Mouse (Mus musculus): Measurements from ENCODE around the gene Maml3.

Gene Maml3

DNA sequence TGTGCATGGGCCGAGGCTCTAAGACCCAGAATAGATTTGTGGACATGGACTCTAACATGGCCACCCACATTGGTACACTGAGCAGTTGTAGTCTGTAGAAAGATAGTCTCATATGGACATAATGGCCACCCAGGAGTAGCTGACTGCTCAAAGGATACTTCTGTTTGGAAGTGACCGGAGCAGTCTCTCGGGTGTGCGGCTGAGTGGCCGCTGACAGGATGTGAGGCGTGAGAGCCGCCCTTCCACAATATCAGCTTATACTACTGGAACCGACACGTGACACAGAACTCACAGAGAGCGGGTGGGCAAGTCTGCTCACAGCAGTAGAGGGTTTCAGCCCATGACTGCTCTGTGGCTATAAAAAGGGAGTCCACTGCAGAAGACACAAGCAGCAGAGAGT is 283.3 kb downstream of the Maml3 start:
- no peak for DNase-seq (ENCODE audit: low read depth)

DNA sequence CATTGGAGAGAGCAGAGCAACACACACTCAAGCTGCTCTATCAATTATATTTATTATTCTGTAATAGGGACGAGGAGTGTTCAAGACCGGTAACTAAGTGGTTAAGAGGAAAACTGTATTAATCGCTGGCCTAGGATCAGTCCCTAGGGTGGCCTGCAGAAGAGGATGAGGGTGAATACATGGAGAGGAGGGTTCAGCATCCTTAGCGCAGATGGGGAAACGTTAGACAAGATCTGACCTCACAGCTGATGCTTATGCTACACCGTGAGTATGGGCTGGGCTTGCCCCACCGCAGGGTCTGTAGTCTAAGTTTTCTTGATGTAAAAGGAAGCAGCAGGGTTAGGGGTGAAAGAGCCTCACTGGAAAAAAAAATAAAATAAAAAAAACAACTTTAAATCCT is 285.8 kb downstream of the Maml3 start:
- DNase-seq (ENCODE audit: low read depth): no peak

DNA sequence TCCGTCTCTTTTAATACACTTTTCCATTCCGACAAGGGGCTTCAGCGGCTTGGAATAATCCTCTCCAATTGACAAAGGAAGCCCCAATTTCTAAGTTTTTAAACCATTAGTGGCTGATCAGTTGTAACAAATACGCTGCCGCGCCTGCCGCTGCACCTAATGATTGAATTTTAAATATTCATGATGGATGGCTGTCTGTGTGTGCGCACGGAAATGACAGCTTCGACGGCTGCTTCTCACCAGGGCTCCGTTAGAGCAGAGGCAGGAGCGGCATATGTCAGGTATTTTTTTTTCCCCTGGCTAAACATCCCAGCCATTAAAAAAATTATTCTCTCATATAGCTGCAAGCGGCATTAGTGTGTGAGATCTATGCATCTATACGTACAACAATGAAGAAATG is 287.0 kb downstream of the Maml3 start:
- no peak for DNase-seq (ENCODE audit: low read depth)

DNA sequence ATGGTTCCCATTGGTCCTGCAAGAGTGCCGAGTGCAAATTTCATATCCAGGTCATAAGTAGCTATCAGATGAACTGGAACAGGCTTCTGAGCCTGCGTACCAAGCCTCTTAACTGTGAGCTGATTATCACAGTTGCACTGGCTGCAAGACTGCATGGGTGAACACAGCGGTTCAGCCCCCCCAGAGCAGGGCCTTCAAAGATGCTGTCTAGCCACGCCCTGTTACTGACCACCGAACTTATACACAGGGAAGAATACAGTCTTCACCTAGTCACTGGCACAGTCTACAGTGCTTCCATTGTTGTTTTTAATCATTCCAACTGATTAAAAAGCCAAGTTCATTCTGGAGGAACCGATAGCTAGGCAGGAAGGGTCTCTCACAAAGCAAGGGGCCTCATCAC is 287.5 kb downstream of the Maml3 start:
- DNase-seq (ENCODE audit: low read depth): no peak

DNA sequence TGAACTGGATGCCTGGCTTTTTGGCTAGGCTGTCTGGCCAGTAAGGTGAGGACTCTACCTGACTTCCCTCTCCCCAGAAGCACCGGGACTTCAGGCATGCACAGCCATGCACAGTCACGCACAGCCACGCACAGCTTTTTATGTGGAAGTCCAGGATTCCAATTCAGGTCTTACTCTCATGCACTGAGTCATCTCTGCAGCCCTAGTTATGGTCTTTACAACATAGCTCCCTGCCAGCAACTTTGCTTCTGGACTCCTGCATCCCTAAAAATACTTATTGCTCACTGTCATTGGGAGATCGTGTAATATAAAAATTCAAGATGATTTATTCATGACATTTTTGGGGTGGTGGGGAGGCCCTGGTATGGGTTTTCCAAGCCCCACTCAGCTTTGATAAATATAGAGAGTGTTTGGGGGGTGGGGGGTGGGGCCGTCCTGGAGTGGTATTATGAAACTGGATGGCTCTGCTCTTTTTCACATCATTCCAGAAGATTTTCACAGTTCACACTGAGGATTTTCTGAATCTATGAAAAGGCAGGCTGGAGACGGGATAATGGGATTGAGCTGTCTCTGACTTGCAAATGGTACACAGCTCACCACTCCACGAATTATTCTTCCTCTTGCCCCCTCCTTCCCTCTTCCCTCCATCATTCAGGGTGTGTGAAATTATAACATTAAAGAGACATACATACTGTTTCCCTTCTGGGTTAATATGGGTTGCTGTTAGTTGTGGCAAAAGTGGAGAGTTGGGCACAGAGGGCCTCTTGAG is 288.2 kb downstream of the Maml3 start:
- peak; percentile 29 for DNase-seq (ENCODE audit: low read depth)

DNA sequence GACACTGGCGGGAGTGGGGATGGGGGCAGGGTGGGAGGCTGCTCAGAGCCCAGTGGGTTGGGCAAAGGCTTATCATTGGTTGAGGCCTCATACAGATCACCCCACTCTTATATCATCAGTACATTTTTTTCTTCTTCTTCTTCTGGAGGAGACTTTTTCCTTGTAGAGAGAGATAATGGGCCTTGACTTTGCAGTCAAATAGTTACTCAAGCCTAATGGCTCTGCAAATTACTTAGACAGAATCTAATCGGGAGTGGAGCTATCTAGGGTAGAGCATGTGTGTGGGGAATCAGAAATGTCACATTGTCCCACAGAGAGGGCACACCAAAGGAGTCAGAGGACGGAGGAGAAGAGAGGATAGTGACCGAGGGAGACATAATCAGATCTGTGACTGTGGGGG is 290.8 kb downstream of the Maml3 start:
- DNase-seq (ENCODE audit: low read depth): no peak

DNA sequence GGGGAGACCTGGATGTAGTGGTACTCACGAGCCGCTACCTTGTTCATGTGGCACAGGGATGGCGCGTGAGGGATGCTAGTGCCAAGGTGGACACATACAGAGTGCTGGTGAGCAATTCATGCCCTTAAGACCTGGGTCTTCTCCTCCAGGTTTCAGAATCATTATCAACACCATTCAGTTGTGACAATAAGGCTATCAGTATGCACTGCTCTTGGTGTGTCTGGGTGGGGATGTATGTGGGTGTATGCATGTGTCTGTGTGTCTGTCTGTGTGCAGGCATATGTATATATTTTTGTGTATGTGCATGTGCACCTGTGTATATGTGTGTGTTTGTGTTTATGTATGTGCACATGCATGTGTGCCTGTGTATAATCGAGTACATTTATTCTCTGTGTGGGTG is 291.7 kb downstream of the Maml3 start:
- no peak for DNase-seq (ENCODE audit: low read depth)

DNA sequence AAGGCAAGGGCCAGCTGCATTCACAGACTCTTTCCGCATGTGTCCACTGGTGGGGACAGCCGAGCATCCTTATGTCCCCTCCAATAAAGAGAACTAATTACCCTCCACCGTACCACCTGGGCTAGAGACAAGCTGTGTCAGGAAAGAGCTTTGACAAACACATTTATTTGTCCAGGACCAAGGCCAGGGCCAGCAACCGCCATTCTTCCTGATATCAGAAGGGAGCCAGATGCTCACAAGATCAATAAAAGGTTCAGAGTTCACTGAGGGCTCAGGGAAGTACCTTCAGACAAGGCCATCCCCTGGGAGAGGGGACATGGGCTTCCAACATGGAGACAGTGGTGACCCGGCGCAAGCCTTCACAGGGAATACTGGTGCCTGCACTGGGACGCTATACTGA is 294.1 kb downstream of the Maml3 start:
- no peak for DNase-seq (ENCODE audit: low read depth)

DNA sequence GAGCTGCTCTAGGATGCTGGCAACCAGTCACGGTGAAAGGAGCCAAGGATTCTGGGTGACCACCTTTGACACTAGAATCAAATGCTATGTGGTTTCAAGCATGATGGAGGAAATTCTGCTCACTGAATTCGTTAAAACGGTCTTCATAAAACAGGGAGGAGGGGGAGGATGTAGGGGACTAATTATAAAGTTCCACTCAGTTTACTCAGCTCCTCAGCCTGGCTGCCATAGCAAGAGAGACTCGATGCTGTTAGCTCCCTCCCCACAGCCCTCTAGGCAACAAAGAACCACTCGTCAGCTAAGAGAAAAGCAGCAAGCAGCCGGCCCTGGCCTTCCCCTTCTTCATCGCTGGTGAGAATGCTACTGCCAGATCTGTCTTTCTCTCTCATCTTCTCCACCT is 295.1 kb downstream of the Maml3 start:
- no peak for DNase-seq (ENCODE audit: low read depth)

DNA sequence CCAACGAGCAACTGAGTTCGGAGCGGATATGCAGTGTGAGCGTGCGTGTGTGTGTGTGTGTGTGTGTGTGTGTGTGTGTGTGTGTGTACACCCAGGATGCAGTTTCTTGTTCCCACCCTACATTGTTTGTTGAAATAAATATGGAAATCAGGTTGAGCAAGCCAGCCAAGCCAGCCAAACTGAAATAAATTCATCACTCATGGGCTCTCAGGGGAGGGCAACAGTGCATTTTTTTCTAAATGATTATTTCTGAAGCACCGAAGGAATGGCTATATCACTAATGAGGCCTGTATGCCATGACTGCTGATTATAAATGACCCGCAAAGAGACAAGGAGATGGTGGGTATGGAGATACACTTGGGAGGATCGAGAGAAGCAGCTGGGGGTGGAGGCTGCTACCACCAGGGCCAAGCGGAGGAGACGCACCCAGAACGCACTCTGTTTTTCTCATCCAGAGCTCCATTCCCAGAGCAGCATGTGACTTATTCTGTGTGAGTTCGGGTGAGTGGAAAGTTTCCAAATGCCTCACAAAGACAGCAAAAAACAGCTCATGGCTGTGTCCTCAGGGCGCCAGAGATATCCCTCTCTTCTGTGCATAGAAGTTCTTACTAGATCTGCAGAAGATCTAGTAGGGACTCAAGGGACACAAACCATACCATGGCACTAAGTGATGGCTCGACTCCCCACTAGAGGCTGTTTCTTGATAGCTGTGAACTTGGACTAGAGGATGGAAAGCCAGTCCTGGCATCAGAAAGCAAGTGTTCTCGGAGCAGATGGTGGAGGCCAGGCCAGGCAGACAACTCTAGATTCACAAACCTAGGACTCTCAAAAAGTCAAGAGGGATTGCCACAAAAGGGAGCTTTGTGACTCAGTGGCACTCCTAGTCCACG is 296.6 kb downstream of the Maml3 start:
- DNase-seq (ENCODE audit: low read depth): peak; percentile 79

DNA sequence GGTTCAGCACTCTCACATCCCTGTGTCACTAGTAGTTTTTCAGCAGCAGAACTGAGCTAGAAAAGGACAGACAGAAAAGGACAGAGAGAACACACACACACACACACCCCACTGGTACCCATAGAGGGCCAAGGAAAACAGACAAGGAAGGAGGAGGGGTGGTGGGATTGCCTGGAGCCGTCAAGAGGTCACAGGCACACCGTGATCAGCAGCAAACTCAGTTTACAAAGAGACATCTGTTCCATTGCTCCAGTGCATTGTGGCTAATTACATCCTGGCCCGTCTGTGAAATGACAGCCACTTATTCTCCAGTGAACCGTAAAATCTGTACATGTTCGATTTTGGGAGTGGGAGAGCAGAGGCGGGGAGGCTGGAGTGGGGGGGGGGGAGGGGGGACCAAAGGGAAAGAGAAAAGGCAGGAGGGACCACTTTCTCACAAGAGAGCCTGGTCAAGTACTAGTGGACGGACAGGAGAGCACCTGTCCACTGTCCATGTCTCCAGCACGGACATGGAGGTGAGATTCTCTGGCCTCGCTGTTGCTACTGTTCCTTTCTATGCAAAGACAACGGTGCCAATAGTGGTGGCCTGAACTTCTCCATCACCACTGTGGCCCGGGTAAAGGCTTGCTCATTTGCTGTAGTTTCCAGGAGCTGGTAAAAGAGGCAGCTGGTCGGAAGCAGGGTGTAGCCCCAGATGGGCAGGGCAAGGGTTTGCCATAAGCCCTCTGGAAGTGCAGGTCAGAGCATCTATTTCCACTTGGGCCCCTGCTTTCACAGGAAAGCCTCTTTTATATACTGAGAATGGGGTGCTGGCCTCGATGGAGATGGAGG is 299.2 kb downstream of the Maml3 start:
- DNase-seq (ENCODE audit: low read depth): no peak

DNA sequence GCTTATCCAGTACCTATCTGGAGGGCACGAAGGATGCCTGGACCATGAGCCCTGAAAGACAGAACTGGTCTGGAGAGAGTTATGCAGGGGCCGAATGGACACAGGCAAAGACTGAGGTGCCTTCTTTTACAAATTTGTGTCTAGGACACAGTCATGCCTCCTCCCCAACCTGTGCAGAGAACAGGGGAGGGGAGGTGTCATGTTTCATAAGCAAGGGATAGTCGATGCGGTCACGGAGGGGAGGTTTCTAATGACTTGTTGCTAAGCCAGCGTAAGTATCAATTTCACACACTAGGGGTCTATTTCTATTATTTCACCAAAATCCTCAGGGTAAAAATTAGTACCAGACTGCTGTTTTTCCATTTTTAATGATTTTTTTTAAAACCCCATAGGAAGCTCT is 301.0 kb downstream of the Maml3 start:
- no peak for DNase-seq (ENCODE audit: low read depth)

DNA sequence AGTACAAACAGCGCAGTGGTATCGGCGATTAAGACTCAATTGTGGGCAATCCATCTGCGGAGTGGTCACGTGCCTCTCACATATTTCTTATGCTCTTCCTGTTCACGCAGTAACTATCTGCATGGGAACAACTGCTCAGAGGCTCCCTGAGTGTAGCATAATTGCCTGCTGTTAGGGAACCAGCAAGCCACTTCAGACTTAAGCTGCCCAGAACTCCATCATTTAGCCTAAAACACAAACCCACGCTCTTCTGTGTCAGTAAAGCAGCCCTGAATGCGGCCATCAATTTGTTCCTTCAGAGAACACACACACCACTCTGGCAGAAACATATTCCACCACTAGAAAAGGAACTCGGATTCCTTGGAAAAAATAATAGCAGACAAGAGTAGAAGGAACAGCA is 305.2 kb downstream of the Maml3 start:
- DNase-seq (ENCODE audit: low read depth): no peak

DNA sequence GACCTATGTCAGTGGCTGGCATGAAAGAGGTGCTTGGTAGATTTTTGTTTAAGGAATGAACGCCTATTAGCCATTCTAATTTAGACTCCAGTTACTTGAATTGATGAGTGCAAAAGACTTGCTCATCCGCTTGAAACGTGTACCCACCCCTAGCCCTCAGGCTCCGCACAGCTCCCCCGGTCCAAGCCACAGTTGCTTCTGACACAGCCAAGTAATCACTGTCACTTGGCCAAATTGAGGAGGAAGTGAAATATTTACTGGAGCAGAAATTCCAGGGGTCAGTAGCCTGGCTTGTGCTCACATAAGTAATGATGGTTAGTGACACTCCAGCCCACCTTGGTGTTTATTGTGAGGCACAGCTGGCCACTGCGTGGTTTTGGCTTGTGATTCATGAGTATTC is 308.0 kb downstream of the Maml3 start:
- no peak for DNase-seq (ENCODE audit: low read depth)

DNA sequence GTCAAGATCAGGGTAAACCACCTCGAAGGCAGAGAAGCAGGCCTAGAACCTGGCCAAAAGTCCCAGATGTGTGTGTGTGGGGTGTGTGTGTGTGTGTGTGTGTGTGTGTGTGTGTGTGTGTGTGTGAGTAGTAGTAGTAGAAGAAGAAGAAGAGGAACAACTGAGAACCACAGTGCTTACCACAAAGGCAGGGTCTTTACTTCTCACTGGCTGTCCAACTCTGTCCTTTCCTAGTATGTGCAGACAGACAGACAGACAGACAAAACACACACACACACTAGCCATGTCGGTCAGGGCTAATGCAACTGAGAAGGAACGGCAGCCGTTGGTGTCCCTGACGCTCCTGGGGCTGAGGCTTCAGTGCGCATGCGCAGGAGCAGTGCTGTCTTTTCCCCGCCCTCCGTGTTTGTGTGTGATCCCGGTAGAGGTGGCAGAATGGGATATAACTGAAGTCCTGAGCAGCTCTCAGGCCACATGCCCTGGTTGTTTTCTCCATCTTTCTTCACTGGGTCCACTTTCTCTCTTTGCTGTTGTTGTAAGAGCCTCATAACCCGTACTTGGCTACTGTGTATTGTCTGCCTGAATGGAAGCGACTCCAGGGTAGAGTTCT is 308.6 kb downstream of the Maml3 start:
- DNase-seq (ENCODE audit: low read depth): no peak

DNA sequence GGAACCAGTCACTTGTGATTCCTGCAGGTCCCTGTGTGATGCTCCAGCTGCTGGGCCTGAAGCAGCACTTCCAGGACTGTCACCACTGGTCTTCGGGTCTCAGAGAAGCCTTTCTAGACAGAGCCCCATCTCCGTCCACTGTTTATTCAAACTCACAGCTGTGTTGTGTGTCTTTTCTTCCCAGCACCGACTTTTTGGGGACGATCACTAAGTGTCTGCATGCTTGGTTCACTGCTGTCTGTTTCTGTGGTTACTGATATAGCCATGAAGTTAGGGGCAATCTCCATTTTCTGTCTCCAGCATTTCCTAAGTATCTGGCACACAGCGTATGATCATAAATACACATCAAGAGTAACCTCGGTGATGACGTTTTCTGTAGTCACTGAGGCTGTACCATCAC is 313.3 kb downstream of the Maml3 start:
- DNase-seq (ENCODE audit: low read depth): no peak

DNA sequence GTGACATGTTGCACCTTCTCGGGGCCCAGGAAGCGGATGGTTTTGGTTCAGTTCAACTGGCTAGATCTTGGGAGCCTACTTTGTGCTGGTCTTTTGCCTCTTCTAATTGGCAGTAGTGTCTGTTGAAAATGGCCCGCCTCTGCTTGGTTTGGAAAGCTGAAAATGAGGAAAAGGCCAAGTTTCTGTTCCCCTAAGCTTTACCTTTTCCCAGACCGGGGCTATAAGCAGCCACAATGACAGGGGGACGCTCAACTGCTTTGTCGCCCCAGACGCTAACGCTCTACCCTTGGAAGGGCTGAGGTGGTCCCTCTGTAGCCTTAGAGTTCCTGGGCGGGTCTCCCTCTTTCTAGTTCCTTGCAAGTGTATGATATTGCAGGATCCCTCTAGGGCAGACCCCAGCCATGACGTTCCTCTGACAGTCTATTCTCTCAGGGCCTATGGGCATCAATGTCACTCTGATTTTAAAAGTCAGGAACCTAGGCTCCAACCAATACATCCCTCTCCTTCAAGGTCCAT is 315.4 kb downstream of the Maml3 start:
- DNase-seq (ENCODE audit: low read depth): no peak

DNA sequence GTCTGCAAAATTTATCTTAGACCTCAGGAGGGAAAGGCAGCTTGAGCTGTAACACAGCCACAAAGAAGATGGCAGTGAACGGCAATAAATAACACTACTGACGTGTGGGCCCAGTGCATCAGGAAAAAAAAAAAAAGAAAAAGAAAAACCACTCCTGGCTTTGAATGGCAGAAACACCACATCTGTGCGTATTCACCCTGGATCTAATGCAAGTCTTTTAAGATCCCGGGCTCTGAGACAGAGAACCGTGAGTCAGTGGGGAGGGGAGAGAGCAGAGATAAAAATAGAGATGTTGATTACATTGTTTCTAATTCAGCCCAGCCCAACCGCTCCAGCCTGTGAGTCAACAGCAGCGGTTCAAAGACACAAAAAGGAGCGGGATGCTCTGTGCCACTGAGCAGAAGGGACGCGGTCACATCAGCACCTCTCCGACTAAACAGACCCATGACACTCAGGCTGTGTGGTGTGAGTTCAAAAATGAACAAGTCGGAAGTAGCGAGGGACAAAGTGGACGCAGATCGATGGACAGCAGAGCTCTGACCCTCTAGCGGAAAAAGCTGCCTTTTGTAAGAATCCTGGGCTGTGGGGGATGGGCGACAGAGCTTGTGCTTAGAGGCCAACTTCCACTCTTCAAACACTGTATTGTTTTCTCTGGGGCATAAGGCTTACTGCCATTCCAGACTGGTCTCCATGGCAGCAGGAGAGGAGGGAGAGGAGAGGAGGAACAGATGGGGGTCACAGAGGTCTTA is 316.1 kb downstream of the Maml3 start:
- peak; percentile 90 for DNase-seq (ENCODE audit: low read depth)

DNA sequence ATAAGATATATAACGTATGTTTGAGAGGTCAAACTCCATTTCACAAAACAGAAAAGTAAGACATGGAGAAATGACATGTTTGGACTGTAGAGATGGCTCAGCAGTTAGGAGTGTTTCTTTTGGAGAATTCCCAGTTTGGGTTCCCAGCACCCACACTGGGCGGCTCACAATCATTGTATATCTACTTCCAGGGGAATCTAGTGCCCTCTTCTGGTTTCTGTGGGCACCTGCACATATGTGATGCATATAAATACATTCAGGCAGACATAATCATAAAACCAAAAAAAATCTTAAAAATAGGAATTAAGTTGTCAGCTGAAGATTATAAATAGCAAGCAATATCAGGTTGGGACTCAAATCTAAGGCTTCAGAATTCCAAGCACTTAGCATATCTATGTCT is 316.9 kb downstream of the Maml3 start:
- DNase-seq (ENCODE audit: low read depth): peak; percentile 51

DNA sequence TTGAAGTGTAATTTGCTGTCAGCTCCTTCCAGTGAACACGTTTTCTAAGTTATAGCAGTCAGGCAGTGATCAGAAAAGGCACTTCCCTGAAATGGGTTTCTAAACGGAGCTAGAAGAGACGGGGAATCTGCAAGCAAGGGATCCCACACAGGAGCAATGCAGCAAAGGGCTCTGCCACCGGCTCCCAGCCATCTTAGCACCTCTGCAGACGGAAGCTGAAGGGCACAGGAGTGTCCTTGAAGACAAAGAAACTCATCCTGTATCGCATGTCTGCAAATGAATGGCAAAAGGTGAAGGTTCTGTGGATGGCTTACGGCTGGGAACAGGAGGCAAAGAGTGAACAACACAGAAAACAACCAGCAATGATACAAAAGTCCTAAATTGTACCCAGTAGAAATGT is 319.1 kb downstream of the Maml3 start:
- DNase-seq (ENCODE audit: low read depth): no peak

DNA sequence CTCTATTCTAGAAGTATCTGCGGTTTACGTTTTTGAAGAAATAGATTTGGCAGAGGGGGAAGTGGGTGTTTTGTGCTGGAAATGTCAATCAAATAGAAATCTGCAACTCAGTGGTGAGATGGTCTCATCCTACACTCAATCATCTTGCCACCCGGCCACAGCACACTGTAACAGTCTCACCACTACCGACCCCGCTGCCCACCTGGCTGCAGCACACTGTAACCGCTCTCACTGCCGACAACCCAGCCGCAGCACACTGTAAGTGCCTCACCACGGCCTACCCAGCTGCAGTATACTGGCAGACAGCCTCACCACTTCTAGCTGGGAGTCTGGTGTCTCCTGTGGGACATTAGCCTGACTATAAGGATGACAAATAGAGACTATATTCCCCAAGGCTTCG is 322.7 kb downstream of the Maml3 start:
- no peak for DNase-seq (ENCODE audit: low read depth)

All from NIH3T3 (cell line).